Mouse (Mus musculus) hindbrain, embryonic 12.5 days (tissue): ENCODE results near the gene Dyrk1b. TPM values are rescaled to one million over a fixed set of nuclear protein-coding genes. Genes with fewer than 3 reads are reported as not detected.

Source experiments
- ATAC-seq: fragments of 200-750 bp; cut with Nextera tagmentation; 2 replicates; pipeline ENCODE4 v1.8.0; 2017; ENCODE audit warnings: moderate TSS enrichment; ENCODE audit not compliant: low FRiP score
- H3K27ac ChIP-seq: fragments of 300-500 bp; sonication (generic); 2 replicates; pipeline ENCODE4 v1.5.1; 2016; ENCODE audit warnings: mild to moderate bottlenecking
- H3K27me3 ChIP-seq: fragments of 300-500 bp; sonication (generic); 2 replicates; pipeline ENCODE4 v1.6.1; 2016; ENCODE audit warnings: mild to moderate bottlenecking
- H3K36me3 ChIP-seq: fragments of 300-500 bp; sonication (generic); 2 replicates; pipeline ENCODE4 v1.6.1; 2016; ENCODE audit warnings: mild to moderate bottlenecking
- H3K4me1 ChIP-seq: fragments of 300-500 bp; sonication (generic); 2 replicates; pipeline ENCODE4 v1.6.1; 2016
- H3K4me2 ChIP-seq: fragments of 300-500 bp; sonication (generic); replicated peaks from 2 replicates; pipeline ENCODE4 v1.6.1; 2016; ENCODE audit warnings: mild to moderate bottlenecking
- H3K4me3 ChIP-seq: fragments of 300-500 bp; sonication (generic); 2 replicates; pipeline ENCODE4 v1.5.1; 2016; ENCODE audit warnings: mild to moderate bottlenecking
- H3K9ac ChIP-seq: fragments of 300-500 bp; sonication (generic); 2 replicates; pipeline ENCODE4 v1.6.1; 2016; ENCODE audit warnings: mild to moderate bottlenecking, moderate library complexity
- H3K9me3 ChIP-seq: fragments of 300-500 bp; sonication (generic); replicated peaks from 2 replicates; pipeline ENCODE4 v1.6.1; 2016; ENCODE audit warnings: mild to moderate bottlenecking
- WGBS: fragments of 180-500 bp; shearing (Covaris S2); methylation state at CpG from one replicate; pipeline ENCODE4 v1.1.7; 2016; 5-methylcytosine and 5-hydroxymethylcytosine counted together
- polyA plus RNA-seq: library from polyadenylated mRNA; unstranded; fragments of >200 nt; fragmentation: Nextera tagmentation; extraction: Ambion mirVana; gene quantifications from 2 replicates; pipeline ENCODE4 v1.2.1, GENCODE M21; 2016

The Dyrk1b gene
- polyA plus RNA-seq, 1 experiment from 2014 or later: 21.7 TPM

GRCm38 (mm10) chr7:28169489-28170422 lies 9.5 kb upstream of the Dyrk1b start, which contains the start of gene Fbl:
Gene Fbl (plus strand): TSS chr7:28169710.
- H3K9me3 ChIP-seq: no peaks in the 10 kb centered on the region
- peak within 1 kb of the TSS; percentile 60 for H3K4me3 ChIP-seq
- H3K4me2 ChIP-seq: peak within 1 kb of the TSS; percentile 95
- H3K27me3 ChIP-seq: no peaks in the 10 kb centered on the region
- WGBS: under 1% methylated on average over 80 of the region's 80 CpGs
- peak within 1 kb of the TSS; percentile 82 for H3K9ac ChIP-seq
- no peaks in the 10 kb centered on the region for H3K36me3 ChIP-seq
- ATAC-seq: peak; percentile 94
- peak within 1 kb of the TSS; percentile 81 for H3K27ac ChIP-seq
- H3K4me1 ChIP-seq: peaks cover 29% of the 10 kb centered on the region

- Histone ChIP-seq H3K36me3 (peaks cover 33% of the 10 kb centered on the region), H3K27ac (no peak overlapping the region), H3K9me3 (no peaks in the 10 kb centered on the region), H3K27me3 (no peaks in the 10 kb centered on the region), H3K4me2 (no peak overlapping the region), H3K9ac (no peak overlapping the region), H3K4me3 (no peak overlapping the region), H3K4me1 (peaks cover 16% of the 10 kb centered on the region)
- WGBS: 92% methylated on average over 4 of the region's 4 CpGs
- ATAC-seq: no peak
These were observed 3.9 kb upstream of the Dyrk1b start for GRCm38 (mm10) chr7:28175358-28175757.

GRCm38 (mm10) chr7:28179741-28180377 lies 590 bp downstream of the Dyrk1b start:
- peak overlapping the region; percentile 85 for H3K4me2 ChIP-seq
- ATAC-seq: peak; percentile 97
- 0% methylated on average over 38 of the region's 56 CpGs for WGBS
- H3K4me1 ChIP-seq: peaks cover 13% of the 10 kb centered on the region
- no peaks in the 10 kb centered on the region for H3K9me3 ChIP-seq
- no peaks in the 10 kb centered on the region for H3K27me3 ChIP-seq
- H3K36me3 ChIP-seq: peaks cover 70% of the 10 kb centered on the region
- H3K27ac ChIP-seq: peak overlapping the region; percentile 97
- H3K9ac ChIP-seq: peak overlapping the region; percentile 93
- peak overlapping the region; percentile 97 for H3K4me3 ChIP-seq

GRCm38 (mm10) chr7:28180890-28181289 lies 1.6 kb downstream of the Dyrk1b start:
- WGBS: 72% methylated on average over 5 of the region's 5 CpGs
- no peaks in the 10 kb centered on the region for H3K27me3 ChIP-seq
- peaks cover 71% of the 10 kb centered on the region for H3K36me3 ChIP-seq
- peak overlapping the region; percentile 93 for H3K9ac ChIP-seq
- H3K27ac ChIP-seq: peak overlapping the region; percentile 97; the same call in 1 of the 2 replicates
- H3K4me1 ChIP-seq: peaks cover 13% of the 10 kb centered on the region
- no peaks in the 10 kb centered on the region for H3K9me3 ChIP-seq
- no peak for ATAC-seq
- peak overlapping the region; percentile 97 for H3K4me3 ChIP-seq
- peak overlapping the region; percentile 85 for H3K4me2 ChIP-seq

- Histone ChIP-seq H3K27ac (no peak overlapping the region), H3K36me3 (peaks cover 71% of the 10 kb centered on the region), H3K27me3 (no peaks in the 10 kb centered on the region), H3K4me2 (peak overlapping the region; percentile 85), H3K9me3 (no peaks in the 10 kb centered on the region), H3K9ac (peak overlapping the region; percentile 9; the same call in 1 of the 2 replicates), H3K4me3 (peak overlapping the region; percentile 97), H3K4me1 (peaks cover 13% of the 10 kb centered on the region)
- WGBS: 94% methylated on average over 12 of the region's 12 CpGs
- no peak for ATAC-seq
These were observed 2.1 kb downstream of the Dyrk1b start for GRCm38 (mm10) chr7:28181376-28181775.

GRCm38 (mm10) chr7:28182320-28182719 lies 3.1 kb downstream of the Dyrk1b start:
- H3K27ac ChIP-seq: no peak overlapping the region
- peaks cover 71% of the 10 kb centered on the region for H3K36me3 ChIP-seq
- no peaks in the 10 kb centered on the region for H3K9me3 ChIP-seq
- WGBS: 98% methylated on average over 22 of the region's 22 CpGs
- ATAC-seq: no peak
- peaks cover 13% of the 10 kb centered on the region for H3K4me1 ChIP-seq
- H3K27me3 ChIP-seq: no peaks in the 10 kb centered on the region
- H3K9ac ChIP-seq: no peak overlapping the region
- no peak overlapping the region for H3K4me2 ChIP-seq
- no peak overlapping the region for H3K4me3 ChIP-seq

GRCm38 (mm10) chr7:28185884-28186283 lies 6.6 kb downstream of the Dyrk1b start:
- no peak overlapping the region for H3K4me3 ChIP-seq
- 93% methylated on average over 14 of the region's 14 CpGs for WGBS
- peaks cover 7% of the 10 kb centered on the region for H3K4me1 ChIP-seq
- H3K9me3 ChIP-seq: no peaks in the 10 kb centered on the region
- no peak overlapping the region for H3K27ac ChIP-seq
- no peak overlapping the region for H3K4me2 ChIP-seq
- H3K9ac ChIP-seq: no peak overlapping the region
- H3K27me3 ChIP-seq: no peaks in the 10 kb centered on the region
- ATAC-seq: no peak
- H3K36me3 ChIP-seq: peaks cover 95% of the 10 kb centered on the region

- Histone ChIP-seq H3K27me3 (no peaks in the 10 kb centered on the region), H3K4me3 (no peak overlapping the region), H3K4me1 (no peaks in the 10 kb centered on the region), H3K9me3 (no peaks in the 10 kb centered on the region), H3K27ac (no peak overlapping the region), H3K9ac (peak overlapping the region; percentile 29; the same call in 1 of the 2 replicates), H3K36me3 (peaks cover 99% of the 10 kb centered on the region), H3K4me2 (no peak overlapping the region)
- ATAC-seq: 0 out of 2 replicates have a peak, but pooled peaks have one; percentile 4
- 87% methylated on average over 8 of the region's 8 CpGs for WGBS
These were observed 7.4 kb downstream of the Dyrk1b start for GRCm38 (mm10) chr7:28186631-28187030.

- Histone ChIP-seq H3K27me3 (no peaks in the 10 kb centered on the region), H3K36me3 (peaks cover 85% of the 10 kb centered on the region), H3K4me1 (no peaks in the 10 kb centered on the region), H3K4me2 (no peak overlapping the region), H3K9me3 (no peaks in the 10 kb centered on the region), H3K4me3 (no peak overlapping the region), H3K27ac (no peak overlapping the region), H3K9ac (no peak overlapping the region)
- WGBS: 97% methylated on average over 3 of the region's 3 CpGs
- no peak for ATAC-seq
These were observed 12.2 kb downstream of the Dyrk1b start for GRCm38 (mm10) chr7:28191489-28191888.

GRCm38 (mm10) chr7:28191903-28192302 lies 12.6 kb downstream of the Dyrk1b start:
- no peak overlapping the region for H3K9ac ChIP-seq
- H3K27ac ChIP-seq: no peak overlapping the region
- no peak overlapping the region for H3K4me2 ChIP-seq
- no peak overlapping the region for H3K4me3 ChIP-seq
- no peaks in the 10 kb centered on the region for H3K27me3 ChIP-seq
- no peak for ATAC-seq
- no peaks in the 10 kb centered on the region for H3K9me3 ChIP-seq
- H3K4me1 ChIP-seq: no peaks in the 10 kb centered on the region
- peaks cover 81% of the 10 kb centered on the region for H3K36me3 ChIP-seq
- WGBS: 100% methylated on average over 1 of the region's 1 CpGs

GRCm38 (mm10) chr7:28195414-28196098 lies 16.3 kb downstream of the Dyrk1b start:
- no peak for ATAC-seq
- Histone ChIP-seq H3K4me2 (no peak overlapping the region), H3K36me3 (peaks cover 53% of the 10 kb centered on the region), H3K27me3 (no peaks in the 10 kb centered on the region), H3K9ac (no peak overlapping the region), H3K4me1 (no peaks in the 10 kb centered on the region), H3K4me3 (no peak overlapping the region), H3K27ac (no peak overlapping the region), H3K9me3 (no peaks in the 10 kb centered on the region)
- 83% methylated on average over 5 of the region's 5 CpGs for WGBS

GRCm38 (mm10) chr7:28196528-28196927 lies 17.3 kb downstream of the Dyrk1b start:
- WGBS: 56% methylated on average over 14 of the region's 14 CpGs
- Histone ChIP-seq H3K4me2 (no peak overlapping the region), H3K9ac (no peak overlapping the region), H3K4me1 (no peaks in the 10 kb centered on the region), H3K27ac (no peak overlapping the region), H3K4me3 (no peak overlapping the region), H3K36me3 (peaks cover 45% of the 10 kb centered on the region), H3K27me3 (no peaks in the 10 kb centered on the region), H3K9me3 (no peaks in the 10 kb centered on the region)
- ATAC-seq: no peak
